Mouse (Mus musculus) kidney, adult 2 months (tissue): ENCODE results near the gene Grn.

Experiments
- CTCF ChIP-seq: fragments of 200-500 bp; conservative IDR thresholded peaks from 2 replicates; pipeline ENCODE4 v1.5.1; 2011; ENCODE audit warnings: low read depth, mild to moderate bottlenecking, control low read depth, low read length, moderate library complexity, mixed read lengths; ENCODE audit not compliant: insufficient read depth, insufficient read length
- POLR2A ChIP-seq: fragments of 200-500 bp; IDR thresholded peaks from one replicate; pipeline ENCODE4 v1.6.1; 2011; ENCODE audit warnings: low read depth, low read length, control low read depth

GRCm38 (mm10) chr11:102407834-102408215 is 22.3 kb upstream of the Grn start, which contains the start of gene Slc25a39:
- no peak for TF ChIP-seq CTCF
- TF ChIP-seq POLR2A: no peak
